Mouse (Mus musculus): ENCODE measurements around the gene Nup153.

GRCm38 (mm10) chr13:46663461-46663964, 64.2 kb downstream of the Nup153 start:
- TF ChIP-seq E2F4 (IDR thresholded peaks at IDR 0.05; ENCODE audit: insufficient read depth) (no peak), MYOG (IDR thresholded peaks at IDR 0.05; ENCODE audit: control insufficient read depth in 1 of 3, insufficient read depth in 1 of 3, insufficient read length in 2 of 3, low read depth in 2 of 3) (no peak), POLR2A (IDR thresholded peaks at IDR 0.05; ENCODE audit: insufficient read length, low read depth) (no peak), TCF12 (IDR thresholded peaks at IDR 0.05; ENCODE audit: insufficient read depth, poor library complexity, severe bottlenecking) (no peak), POLR2AphosphoS2 (IDR thresholded peaks at IDR 0.05; ENCODE audit: insufficient read length, low read depth) (no peak)

All from myocyte (in vitro differentiated cells).